Mouse (Mus musculus) adrenal gland, postnatal 4 days (tissue): ENCODE measurements at regions not wholly inside any gene's neighbourhood (a gene's known extent, or its start where the extent isn't known, plus 50 kb on each side); places are given as distances from the start of the nearest gene placed in this dataset.
"Not testable (repeated sequence)": the region's sequence is repeated elsewhere in the genome, so short reads cannot be mapped to it uniquely, and the experiment has no call there.

Experiments
- DNase-seq, 2 experiments: peaks; one replicate each; pipeline ENCODE4 v3.0.0; 2021 to 2022; ENCODE audit warnings: low spot score in 2 of 2, mixed read lengths in 2 of 2

GRCm38 (mm10) chr12:113701841-113702240 is 158.1 kb downstream of the Adam6a start:
- DNase-seq: not testable (repeated sequence)

GRCm38 (mm10) chr12:113716406-113716805 is 172.7 kb downstream of the Adam6a start:
- peak; percentile 4 to 18 for DNase-seq

GRCm38 (mm10) chr12:113735847-113736246 is 192.1 kb downstream of the Adam6a start:
- DNase-seq: no peak

- DNase-seq: no peak
Observed at GRCm38 (mm10) chr12:113746277-113746676, 202.6 kb downstream of the Adam6a start.

GRCm38 (mm10) chr12:113747987-113748386 is 204.3 kb downstream of the Adam6a start:
- no peak for DNase-seq

GRCm38 (mm10) chr12:113769587-113769986 is 225.9 kb downstream of the Adam6a start:
- DNase-seq: no peak

GRCm38 (mm10) chr12:113795876-113796275 is 252.2 kb downstream of the Adam6a start:
- DNase-seq: not testable (repeated sequence)

GRCm38 (mm10) chr12:113826377-113826776 is 282.7 kb downstream of the Adam6a start:
- no peak for DNase-seq

- peak in 1 of 2 experiments; percentile 7 for DNase-seq
Observed at GRCm38 (mm10) chr12:113858893-113859292, 315.2 kb downstream of the Adam6a start.

GRCm38 (mm10) chr12:113878826-113879225 is 335.1 kb downstream of the Adam6a start:
- DNase-seq: no peak

- no peak for DNase-seq
Observed at GRCm38 (mm10) chr12:113896152-113896551, 352.4 kb downstream of the Adam6a start.

- no peak for DNase-seq
Observed at GRCm38 (mm10) chr12:113906459-113906858, 362.8 kb downstream of the Adam6a start.

GRCm38 (mm10) chr12:113907751-113908150 is 364.0 kb downstream of the Adam6a start:
- no peak for DNase-seq

- DNase-seq: no peak
Observed at GRCm38 (mm10) chr12:113911770-113912169, 368.1 kb downstream of the Adam6a start.

- no peak for DNase-seq
Observed at GRCm38 (mm10) chr12:113940721-113941120, 397.0 kb downstream of the Adam6a start.

- DNase-seq: not testable (repeated sequence)
Observed at GRCm38 (mm10) chr12:113943661-113944327, 400.1 kb downstream of the Adam6a start.

- not testable (repeated sequence) for DNase-seq
Observed at GRCm38 (mm10) chr12:113945786-113946185, 402.1 kb downstream of the Adam6a start.

GRCm38 (mm10) chr12:113948017-113948416 is 404.3 kb downstream of the Adam6a start:
- not testable (repeated sequence) for DNase-seq

GRCm38 (mm10) chr12:113974271-113974670 is 430.6 kb downstream of the Adam6a start:
- DNase-seq: no peak

- peak; percentile 81 to 84 for DNase-seq
Observed at GRCm38 (mm10) chr12:113981613-113982012, 437.9 kb downstream of the Adam6a start.

- no peak for DNase-seq
Observed at GRCm38 (mm10) chr12:113987233-113987990, 443.7 kb downstream of the Adam6a start.

GRCm38 (mm10) chr12:113992425-113992824 is 448.7 kb downstream of the Adam6a start:
- no peak for DNase-seq
